Mouse (Mus musculus) liver, embryonic 14.5 days (tissue): ENCODE data around the gene Lrig3.

Experiments used
- CTCF ChIP-seq: IDR thresholded peaks from 2 replicates; pipeline ENCODE4 v1.5.1; 2016; ENCODE audit warnings: antibody characterized with exemption, low read depth, control low read depth
- EP300 ChIP-seq: IDR thresholded peaks from 2 replicates; pipeline ENCODE4 v1.6.1; 2016; ENCODE audit warnings: antibody characterized with exemption, low read depth

DNA sequence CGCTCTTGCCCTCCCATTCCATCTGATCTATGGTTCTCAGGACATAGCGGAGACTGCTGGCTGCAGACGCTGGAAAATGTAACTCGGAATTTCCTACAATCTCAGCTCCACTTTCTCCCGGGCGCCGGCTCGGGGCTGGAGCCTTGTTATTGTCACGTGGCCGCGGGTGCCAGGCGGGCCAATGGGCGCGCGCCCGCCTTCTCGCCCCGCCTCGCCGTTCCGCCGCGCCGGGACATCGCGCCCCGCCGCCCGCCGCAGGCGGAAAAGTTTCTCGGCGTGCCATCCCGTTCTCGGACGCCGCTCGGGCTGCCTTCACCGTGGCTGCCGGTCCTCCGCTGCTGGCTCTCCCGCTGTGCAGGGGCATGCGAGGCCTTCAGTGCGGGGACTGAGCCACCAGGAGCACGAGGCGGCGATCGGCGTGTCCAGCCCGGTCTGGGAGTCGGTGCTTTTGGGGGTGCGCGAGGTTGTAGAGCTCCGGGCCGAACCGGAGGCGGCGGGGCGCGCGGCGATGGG lies at the start of gene Lrig3:
- TF ChIP-seq CTCF (no peak), EP300 (no peak)
